Mouse (Mus musculus) forebrain, embryonic 12.5 days (tissue): ENCODE results near the gene Uvrag. TPM values are rescaled to one million over a fixed set of nuclear protein-coding genes. Genes with fewer than 3 reads are reported as not detected.

Experiments used
- ATAC-seq: fragments of 200-750 bp; cut with Nextera tagmentation; 2 replicates; pipeline ENCODE4 v1.8.0; 2017; ENCODE audit warnings: moderate TSS enrichment; ENCODE audit not compliant: low FRiP score
- H3K27ac ChIP-seq: fragments of 300-500 bp; sonication (generic); 2 replicates; pipeline ENCODE4 v1.5.1; 2016; ENCODE audit warnings: mild to moderate bottlenecking
- H3K27me3 ChIP-seq: fragments of 300-500 bp; sonication (generic); 2 replicates; pipeline ENCODE4 v1.6.1; 2016; ENCODE audit warnings: mild to moderate bottlenecking
- H3K36me3 ChIP-seq: fragments of 300-500 bp; sonication (generic); replicated peaks from 2 replicates; pipeline ENCODE4 v1.6.1; 2016; ENCODE audit warnings: mild to moderate bottlenecking
- H3K4me1 ChIP-seq: fragments of 300-500 bp; sonication (generic); 2 replicates; pipeline ENCODE4 v1.6.1; 2016
- H3K4me2 ChIP-seq: fragments of 300-500 bp; sonication (generic); 2 replicates; pipeline ENCODE4 v1.6.1; 2016; ENCODE audit warnings: mild to moderate bottlenecking, moderate library complexity
- H3K4me3 ChIP-seq: fragments of 300-500 bp; sonication (generic); replicated peaks from 2 replicates; pipeline ENCODE4 v1.5.1; 2016; ENCODE audit warnings: mild to moderate bottlenecking
- H3K9ac ChIP-seq: fragments of 300-500 bp; sonication (generic); 2 replicates; pipeline ENCODE4 v1.6.1; 2016; ENCODE audit warnings: mild to moderate bottlenecking
- H3K9me3 ChIP-seq: fragments of 300-500 bp; sonication (generic); 2 replicates; pipeline ENCODE4 v1.6.1; 2016
- WGBS: fragments of 180-500 bp; shearing (Covaris S2); methylation state at CpG from one replicate; pipeline ENCODE4 v1.1.7; 2016; 5-methylcytosine and 5-hydroxymethylcytosine counted together
- polyA plus RNA-seq: library from polyadenylated mRNA; unstranded; fragments of >200 nt; fragmentation: Nextera tagmentation; extraction: Ambion mirVana; gene quantifications from 2 replicates; pipeline ENCODE4 v1.2.1, GENCODE M21; 2016

The Uvrag gene
- polyA plus RNA-seq, 1 experiment from 2014 or later: 16.1 TPM

DNA sequence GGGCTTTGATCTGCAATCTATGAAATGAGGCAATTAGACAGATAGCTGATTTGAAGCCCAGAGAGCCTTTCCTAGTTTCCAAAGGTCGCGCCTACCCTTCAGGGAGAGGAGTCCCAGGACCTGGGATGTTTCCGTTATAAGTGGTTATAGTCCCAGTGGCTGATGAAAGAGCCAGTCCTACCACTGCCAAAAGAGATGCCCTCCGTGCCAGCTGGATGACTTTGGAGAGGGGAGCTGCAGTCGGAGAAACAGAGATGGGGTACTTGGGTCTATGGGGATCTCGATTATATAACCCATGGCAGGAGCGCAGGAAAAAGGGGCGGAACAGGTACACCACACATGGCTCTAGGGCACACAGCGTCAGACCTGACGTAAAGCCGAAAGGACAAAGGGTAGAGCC, 21.0 kb upstream of the Uvrag start:
- Histone ChIP-seq H3K4me1 (0 out of 2 replicates have a peak, but pooled peaks cover 3% of the 10 kb centered on the region), H3K9ac (no peak overlapping the region), H3K9me3 (no peaks in the 10 kb centered on the region), H3K36me3 (no peaks in the 10 kb centered on the region), H3K27ac (no peak overlapping the region), H3K4me2 (no peak overlapping the region), H3K4me3 (no peak overlapping the region), H3K27me3 (no peaks in the 10 kb centered on the region)
- WGBS: 89% methylated on average over 11 of the region's 11 CpGs
- no peak for ATAC-seq

DNA sequence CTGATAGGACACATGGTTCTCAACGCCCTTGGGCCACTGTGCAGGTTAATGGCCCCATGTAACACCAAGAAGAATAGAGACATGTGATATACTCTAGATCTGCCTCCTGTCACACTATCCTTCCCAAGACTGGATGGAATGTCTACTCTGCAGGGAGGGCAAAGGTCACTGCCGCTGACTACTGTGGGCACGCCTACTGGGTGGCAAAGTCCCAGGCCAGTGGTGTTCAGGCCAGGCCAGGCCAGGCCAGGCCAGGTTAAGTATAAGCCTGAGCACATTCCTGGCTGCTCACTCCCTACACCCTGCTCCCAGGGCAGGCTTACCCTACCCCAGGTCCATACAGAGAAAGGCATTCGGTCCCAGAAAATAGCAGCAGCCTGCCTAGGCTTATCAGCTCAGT, 20.6 kb upstream of the Uvrag start:
- no peak for ATAC-seq
- no peak overlapping the region for H3K9ac ChIP-seq
- H3K4me2 ChIP-seq: no peak overlapping the region
- H3K27ac ChIP-seq: no peak overlapping the region
- H3K27me3 ChIP-seq: no peaks in the 10 kb centered on the region
- no peaks in the 10 kb centered on the region for H3K9me3 ChIP-seq
- H3K36me3 ChIP-seq: no peaks in the 10 kb centered on the region
- 0 out of 2 replicates have a peak, but pooled peaks cover 3% of the 10 kb centered on the region for H3K4me1 ChIP-seq
- no peak overlapping the region for H3K4me3 ChIP-seq
- WGBS: 69% methylated on average over 4 of the region's 4 CpGs

DNA sequence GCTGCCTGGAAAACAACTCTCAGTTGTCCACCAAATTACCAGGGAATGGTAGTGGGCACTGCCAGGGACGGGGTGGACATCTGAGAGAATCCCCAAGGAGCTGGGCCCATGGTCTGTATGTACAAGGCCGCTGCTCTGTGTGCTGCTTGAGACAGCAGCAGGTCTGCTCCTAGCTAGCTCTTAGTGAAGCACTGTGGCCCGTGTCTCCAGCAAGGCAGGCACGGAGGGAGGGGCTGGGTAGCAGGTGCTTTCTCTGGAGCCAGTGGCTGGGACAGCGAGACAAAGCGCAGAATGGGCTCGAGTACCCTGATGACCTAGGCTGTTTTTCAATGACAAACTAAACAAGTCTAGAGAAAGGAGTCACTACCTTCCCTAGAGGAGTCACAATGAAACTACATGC, 20.1 kb upstream of the Uvrag start:
- Histone ChIP-seq H3K4me1 (peaks cover 5% of the 10 kb centered on the region), H3K4me2 (no peak overlapping the region), H3K36me3 (no peaks in the 10 kb centered on the region), H3K27ac (no peak overlapping the region), H3K4me3 (no peak overlapping the region), H3K27me3 (no peaks in the 10 kb centered on the region), H3K9ac (no peak overlapping the region), H3K9me3 (no peaks in the 10 kb centered on the region)
- ATAC-seq: peak; percentile 45; the same call in 1 of the 2 replicates
- 85% methylated on average over 7 of the region's 7 CpGs for WGBS

DNA sequence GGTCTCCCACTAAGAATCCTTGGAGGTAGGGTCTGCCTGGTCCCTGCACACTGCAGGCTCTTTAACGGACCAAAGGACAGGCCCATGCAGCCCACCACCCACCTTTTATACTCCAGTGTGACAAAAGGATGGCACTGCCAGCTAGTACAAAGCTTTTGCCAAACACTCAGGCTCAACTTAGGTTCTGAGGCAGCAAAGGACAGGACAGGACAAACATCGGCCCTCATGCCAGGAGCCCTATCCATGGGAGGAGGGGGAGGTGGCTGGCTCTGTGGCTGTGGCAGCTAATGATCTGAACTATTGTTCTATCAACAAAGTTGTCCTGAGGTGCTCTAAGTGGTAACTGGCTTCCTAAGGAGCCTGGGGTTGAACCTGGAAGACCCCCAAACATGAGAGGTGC, 18.5 kb upstream of the Uvrag start:
- Histone ChIP-seq H3K27me3 (no peaks in the 10 kb centered on the region), H3K9me3 (no peaks in the 10 kb centered on the region), H3K4me2 (no peak overlapping the region), H3K4me1 (peaks cover 16% of the 10 kb centered on the region), H3K4me3 (no peak overlapping the region), H3K27ac (no peak overlapping the region), H3K36me3 (no peaks in the 10 kb centered on the region), H3K9ac (no peak overlapping the region)
- WGBS: 75% methylated on average over 2 of the region's 2 CpGs
- ATAC-seq: no peak

DNA sequence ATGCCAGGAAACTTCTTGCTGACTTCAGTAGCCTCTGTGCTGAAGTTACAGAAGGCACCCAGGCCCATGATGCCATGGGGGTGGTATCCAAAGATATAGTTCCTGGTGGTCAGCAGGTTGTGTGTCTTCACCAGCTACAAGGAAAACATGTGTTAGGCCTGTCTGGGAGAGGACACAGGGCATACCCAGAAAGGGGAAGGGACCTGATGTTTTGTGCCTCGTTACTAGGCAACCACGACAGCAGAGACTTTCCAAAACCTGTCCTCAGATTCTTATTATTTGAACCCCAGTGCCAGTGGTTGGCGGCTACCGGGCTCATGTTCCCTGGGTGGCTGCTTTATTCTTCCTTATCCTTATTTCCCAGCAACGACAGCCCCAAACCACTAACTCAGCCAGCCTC, 18.0 kb upstream of the Uvrag start:
- H3K4me1 ChIP-seq: peaks cover 16% of the 10 kb centered on the region
- no peaks in the 10 kb centered on the region for H3K9me3 ChIP-seq

DNA sequence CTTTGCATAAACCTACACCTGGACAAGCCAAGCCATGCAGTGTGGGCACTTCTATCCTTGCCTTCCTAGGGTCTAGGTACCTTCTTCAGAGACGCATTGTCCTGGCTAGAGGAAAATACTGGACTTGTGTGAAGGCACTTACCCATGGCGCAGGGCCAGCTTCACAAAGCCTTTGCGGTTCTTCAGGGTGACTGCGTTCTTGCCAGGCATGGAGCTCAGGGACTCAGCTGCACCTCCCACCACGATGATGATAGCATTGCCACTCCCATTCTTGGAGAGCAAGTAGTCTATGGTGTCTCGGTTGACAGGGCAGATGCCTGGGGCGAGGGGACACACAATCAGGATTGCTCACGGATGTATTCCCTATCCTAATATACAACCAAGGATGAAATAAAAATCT, 17.1 kb upstream of the Uvrag start:
- no peak overlapping the region for H3K4me3 ChIP-seq
- no peak overlapping the region for H3K4me2 ChIP-seq
- H3K27me3 ChIP-seq: no peaks in the 10 kb centered on the region
- no peak overlapping the region for H3K9ac ChIP-seq
- WGBS: 87% methylated on average over 8 of the region's 8 CpGs
- no peaks in the 10 kb centered on the region for H3K36me3 ChIP-seq
- H3K4me1 ChIP-seq: peaks cover 16% of the 10 kb centered on the region
- no peak for ATAC-seq
- H3K27ac ChIP-seq: no peak overlapping the region
- H3K9me3 ChIP-seq: no peaks in the 10 kb centered on the region

More for the DNA sequence above, 18.0 kb upstream of the Uvrag start:
- Histone ChIP-seq H3K9ac (no peak overlapping the region), H3K36me3 (no peaks in the 10 kb centered on the region), H3K4me2 (no peak overlapping the region), H3K27ac (no peak overlapping the region), H3K27me3 (no peaks in the 10 kb centered on the region), H3K4me3 (no peak overlapping the region)
- 66% methylated on average over 5 of the region's 5 CpGs for WGBS
- no peak for ATAC-seq

DNA sequence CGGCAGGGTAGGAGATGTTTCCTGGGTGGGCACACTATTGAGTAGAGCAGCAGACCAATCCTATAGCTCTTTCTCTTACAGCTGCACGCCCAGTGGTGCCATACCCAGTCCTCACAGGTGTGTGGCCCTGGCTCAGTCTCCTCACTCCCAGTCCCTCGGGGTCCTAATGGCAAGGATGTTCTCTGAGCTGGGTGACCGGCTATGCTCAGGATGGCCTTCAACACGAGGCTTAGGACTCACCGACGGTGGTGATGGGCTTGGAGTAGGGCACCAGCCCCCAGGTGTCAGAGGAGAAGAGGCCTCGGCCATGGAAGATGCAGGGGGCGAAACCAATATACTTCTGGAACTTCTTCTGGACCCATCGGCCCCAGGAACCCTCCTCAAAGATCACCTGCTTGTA, 15.8 kb upstream of the Uvrag start:
- H3K4me3 ChIP-seq: no peak overlapping the region
- H3K9ac ChIP-seq: no peak overlapping the region
- H3K27ac ChIP-seq: no peak overlapping the region
- ATAC-seq: no peak
- no peaks in the 10 kb centered on the region for H3K36me3 ChIP-seq
- peaks cover 16% of the 10 kb centered on the region for H3K4me1 ChIP-seq
- no peaks in the 10 kb centered on the region for H3K27me3 ChIP-seq
- 88% methylated on average over 10 of the region's 10 CpGs for WGBS
- H3K4me2 ChIP-seq: no peak overlapping the region
- H3K9me3 ChIP-seq: no peaks in the 10 kb centered on the region

DNA sequence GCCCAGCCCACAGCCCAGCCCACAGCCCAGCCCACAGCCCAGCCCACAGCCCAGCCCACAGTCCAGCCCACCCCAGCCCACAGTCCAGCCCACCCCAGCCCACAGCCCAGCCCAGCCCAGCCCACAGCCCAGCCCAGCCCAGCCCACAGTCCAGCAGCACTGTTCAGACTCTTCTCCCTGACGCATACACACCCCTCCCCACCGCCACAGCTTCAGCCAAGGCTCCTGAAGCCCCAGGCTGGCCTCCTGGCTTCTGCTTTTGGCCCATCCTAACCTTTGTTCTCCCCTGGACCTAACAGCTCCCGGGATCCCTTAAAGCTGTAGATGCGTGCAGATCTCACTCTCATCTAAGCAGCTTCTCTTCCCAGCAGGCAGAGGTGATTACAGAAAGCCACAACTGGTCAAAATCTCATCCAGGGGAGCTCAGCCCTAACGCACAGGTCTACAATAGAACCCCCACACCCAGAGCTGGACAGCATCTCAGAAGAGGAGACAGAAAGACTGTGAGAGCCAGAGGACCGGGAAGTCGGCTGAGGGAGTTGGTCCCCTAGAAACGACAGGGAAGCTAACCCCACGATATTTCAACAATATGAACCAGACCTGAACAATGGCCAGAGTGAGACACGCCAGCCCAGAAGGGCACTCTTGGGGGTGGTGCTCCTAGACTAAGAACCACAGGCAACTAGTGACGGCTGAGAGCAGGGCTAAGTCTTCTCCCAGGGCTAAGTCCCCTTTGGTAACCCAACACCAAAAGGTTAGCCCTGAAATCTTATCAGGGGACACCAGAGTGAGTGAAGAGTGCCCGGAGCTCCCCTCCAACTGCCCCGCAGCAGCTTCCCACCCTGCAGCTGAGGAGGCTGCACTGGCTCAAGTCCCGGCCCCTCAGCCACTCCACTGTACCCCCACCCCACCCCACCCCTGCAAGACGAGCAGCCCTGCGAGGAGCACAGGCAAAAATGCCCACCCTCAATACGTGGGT, 14.7 kb upstream of the Uvrag start:
- H3K4me3 ChIP-seq: peak overlapping the region; percentile 18; the same call in 1 of the 2 replicates
- peaks cover 14% of the 10 kb centered on the region for H3K4me1 ChIP-seq
- no peaks in the 10 kb centered on the region for H3K36me3 ChIP-seq
- H3K27me3 ChIP-seq: no peaks in the 10 kb centered on the region
- H3K27ac ChIP-seq: 0 out of 2 replicates have a peak overlapping the region, but pooled peaks have one; percentile 20
- H3K9ac ChIP-seq: peak overlapping the region; percentile 25; the same call in 1 of the 2 replicates
- WGBS: 23% methylated on average over 17 of the region's 17 CpGs
- peak; percentile 68 for ATAC-seq
- no peaks in the 10 kb centered on the region for H3K9me3 ChIP-seq
- peak overlapping the region; percentile 49 for H3K4me2 ChIP-seq

DNA sequence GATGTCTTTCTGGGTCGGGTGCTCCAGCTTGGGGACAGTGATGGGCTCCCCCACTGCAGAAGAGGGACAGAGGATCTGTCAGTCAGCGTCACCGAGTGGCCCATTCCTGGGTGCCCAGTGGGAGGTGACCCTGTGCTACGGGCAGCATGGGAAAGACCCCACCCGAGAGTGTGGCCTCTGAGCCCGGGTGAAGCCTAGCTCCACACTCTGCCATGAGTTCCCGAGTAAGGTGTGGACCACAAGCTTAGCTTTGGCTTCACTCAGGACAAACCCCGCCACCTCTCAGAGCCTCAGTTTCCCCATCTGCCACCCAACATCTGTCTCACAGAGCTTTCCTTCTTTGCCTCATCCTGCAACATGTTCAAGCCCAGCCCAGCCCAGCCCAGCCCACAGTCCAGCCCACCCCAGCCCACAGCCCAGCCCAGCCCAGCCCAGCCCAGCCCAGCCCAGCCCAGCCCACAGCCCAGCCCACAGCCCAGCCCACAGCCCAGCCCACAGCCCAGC, 13.8 kb upstream of the Uvrag start:
- WGBS: 55% methylated on average over 8 of the region's 8 CpGs
- Histone ChIP-seq H3K27me3 (no peaks in the 10 kb centered on the region), H3K4me2 (no peak overlapping the region), H3K9me3 (no peaks in the 10 kb centered on the region), H3K4me3 (no peak overlapping the region), H3K4me1 (peaks cover 14% of the 10 kb centered on the region), H3K27ac (no peak overlapping the region), H3K9ac (no peak overlapping the region), H3K36me3 (no peaks in the 10 kb centered on the region)
- peak; percentile 67 for ATAC-seq

DNA sequence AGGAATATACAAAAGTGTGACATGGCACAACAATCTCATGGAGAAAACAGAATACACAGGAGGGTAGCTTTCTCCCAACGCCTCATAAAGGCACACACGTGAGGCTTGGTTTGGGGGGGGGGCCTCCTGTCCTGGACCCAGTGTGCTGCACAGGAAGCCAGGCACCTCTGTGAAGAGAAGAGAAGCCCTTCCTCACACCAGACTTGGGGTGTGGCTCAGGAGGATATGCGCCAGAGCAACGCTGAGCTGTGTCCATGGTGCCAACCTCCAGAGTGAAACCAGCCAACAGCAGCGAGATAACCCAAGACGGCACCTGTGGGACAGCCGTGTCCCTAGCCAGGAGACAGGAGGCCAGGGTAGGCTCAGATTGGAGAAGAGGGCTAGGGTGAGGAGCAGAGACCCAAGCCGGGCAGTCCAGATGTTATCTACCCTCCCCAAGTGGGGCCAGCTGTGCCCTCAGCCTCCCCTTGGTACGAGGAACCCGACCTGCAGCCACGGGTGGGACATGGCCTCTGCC, 12.8 kb upstream of the Uvrag start:
- no peak overlapping the region for H3K27ac ChIP-seq
- no peak overlapping the region for H3K4me3 ChIP-seq
- H3K4me2 ChIP-seq: no peak overlapping the region
- ATAC-seq: no peak
- H3K9ac ChIP-seq: no peak overlapping the region
- 93% methylated on average over 11 of the region's 11 CpGs for WGBS
- H3K9me3 ChIP-seq: no peaks in the 10 kb centered on the region
- H3K4me1 ChIP-seq: peaks cover 14% of the 10 kb centered on the region
- H3K27me3 ChIP-seq: no peaks in the 10 kb centered on the region
- no peaks in the 10 kb centered on the region for H3K36me3 ChIP-seq

DNA sequence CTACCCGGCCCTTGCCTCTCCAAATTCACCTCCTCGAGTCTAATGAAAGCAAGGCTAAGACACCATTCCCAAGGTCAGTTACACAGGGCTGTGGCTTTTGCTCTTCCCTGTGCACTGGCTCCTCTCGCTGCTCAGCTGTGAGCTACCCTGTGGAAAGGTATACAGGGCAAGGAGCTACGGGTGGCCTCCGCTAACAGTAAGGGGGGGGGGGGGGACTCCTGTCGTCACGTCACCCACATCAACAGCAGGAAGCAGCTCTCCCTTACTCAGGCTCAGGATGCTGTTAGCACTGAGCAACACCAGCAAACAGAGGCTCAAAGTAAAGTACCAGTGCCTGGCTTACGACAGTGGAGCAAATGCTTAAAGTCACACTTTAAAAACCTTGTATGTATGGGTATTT, 11.8 kb upstream of the Uvrag start:
- Histone ChIP-seq H3K27ac (no peak overlapping the region), H3K27me3 (no peaks in the 10 kb centered on the region), H3K4me2 (no peak overlapping the region), H3K9ac (no peak overlapping the region), H3K4me3 (no peak overlapping the region), H3K36me3 (no peaks in the 10 kb centered on the region), H3K4me1 (peaks cover 14% of the 10 kb centered on the region), H3K9me3 (no peaks in the 10 kb centered on the region)
- ATAC-seq: no peak
- WGBS: 87% methylated on average over 8 of the region's 8 CpGs

DNA sequence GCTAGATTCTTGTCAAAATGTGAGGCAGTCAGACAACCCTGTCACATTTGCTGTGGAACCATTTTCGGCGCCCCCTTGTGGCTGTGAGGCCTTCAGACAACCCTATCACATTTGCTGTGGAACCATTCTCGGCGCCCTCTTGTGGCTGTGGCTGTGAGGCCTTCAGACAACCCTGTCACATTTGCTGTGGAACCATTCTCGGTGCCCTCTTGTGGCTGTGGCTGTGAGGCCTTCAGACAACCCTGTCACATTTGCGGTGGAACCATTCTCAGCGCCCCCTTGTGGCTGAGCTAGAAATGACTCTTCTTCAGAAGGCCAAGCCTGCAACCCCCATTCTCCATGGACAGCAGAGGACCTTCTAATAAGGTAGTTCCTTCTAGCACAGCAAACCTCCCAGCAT, 10.4 kb upstream of the Uvrag start:
- ATAC-seq: peak; percentile 50; the same call in 1 of the 2 replicates
- WGBS: 7% methylated on average over 7 of the region's 7 CpGs
- Histone ChIP-seq H3K4me1 (peaks cover 14% of the 10 kb centered on the region), H3K9me3 (no peaks in the 10 kb centered on the region), H3K27ac (no peak overlapping the region), H3K36me3 (no peaks in the 10 kb centered on the region), H3K27me3 (no peaks in the 10 kb centered on the region), H3K4me2 (no peak overlapping the region), H3K9ac (no peak overlapping the region), H3K4me3 (no peak overlapping the region)
